Mouse (Mus musculus) kidney, postnatal 10 days (tissue): ENCODE measurements around the gene Scmh1.
A peak's percentile ranks its signal among the peaks of the same experiment; 100 is the strongest.

Experiments
- DNase-seq: peaks from one replicate; pipeline ENCODE4 v3.0.0; 2021; ENCODE audit warnings: mixed read lengths

Scmh1 gene

DNA sequence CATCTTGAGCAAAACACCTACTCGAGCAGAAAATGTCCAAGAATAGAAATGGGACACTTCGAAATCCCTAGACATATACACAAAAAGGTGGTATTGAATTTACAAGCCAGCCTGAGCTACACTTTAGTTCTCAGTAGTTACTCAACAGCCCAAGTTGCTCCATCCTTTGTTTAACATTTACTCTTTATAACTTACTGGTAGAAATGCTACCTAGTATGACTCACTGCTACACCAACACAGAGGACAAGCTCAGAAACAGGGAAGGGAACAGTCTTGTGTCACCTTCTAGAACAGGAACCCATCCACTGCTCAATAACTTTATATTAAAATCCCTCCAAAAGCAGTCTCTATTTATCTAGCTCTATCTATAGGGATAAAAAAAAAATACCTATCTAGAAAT is 160.6 kb downstream of the Scmh1 start:
- no peak for DNase-seq

DNA sequence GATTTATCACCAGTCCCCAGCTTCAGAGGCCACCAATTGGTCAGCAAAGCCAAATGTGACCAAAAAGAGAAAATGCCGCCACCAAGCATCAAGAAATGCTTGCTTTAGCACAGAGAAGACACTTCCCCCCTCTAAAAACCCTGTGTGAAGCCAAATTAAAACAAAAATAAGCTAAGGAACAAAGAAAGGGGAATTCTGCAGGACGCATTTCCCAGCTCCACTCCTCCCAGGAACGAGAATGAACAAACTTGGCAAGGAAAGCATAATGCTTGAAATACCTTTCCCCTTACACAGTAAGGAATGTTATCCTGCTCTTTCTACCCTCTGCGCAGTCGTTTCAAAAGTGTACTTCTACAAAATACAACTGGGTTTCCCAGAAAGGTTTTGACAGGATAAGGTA is 162.9 kb downstream of the Scmh1 start:
- DNase-seq: no peak

DNA sequence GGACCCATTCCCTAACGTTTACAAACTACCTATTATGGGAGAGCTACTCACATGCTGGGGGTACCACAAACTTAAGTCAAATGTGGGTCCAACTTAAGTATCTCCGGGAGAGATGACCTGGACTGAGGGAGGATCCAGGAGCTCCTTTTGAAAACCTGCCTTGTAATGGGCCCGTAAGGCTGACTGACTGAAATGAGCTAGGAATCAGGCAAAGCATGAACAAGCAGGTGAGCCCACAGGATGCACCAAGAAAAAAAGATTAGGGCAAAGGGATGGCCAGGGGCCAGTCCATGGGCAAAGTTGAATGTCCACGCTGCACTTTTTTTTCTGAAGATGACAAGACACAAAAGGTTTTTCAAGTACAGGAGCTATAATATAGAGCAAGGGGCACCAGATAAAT is 163.9 kb downstream of the Scmh1 start:
- peak; percentile 41 for DNase-seq

DNA sequence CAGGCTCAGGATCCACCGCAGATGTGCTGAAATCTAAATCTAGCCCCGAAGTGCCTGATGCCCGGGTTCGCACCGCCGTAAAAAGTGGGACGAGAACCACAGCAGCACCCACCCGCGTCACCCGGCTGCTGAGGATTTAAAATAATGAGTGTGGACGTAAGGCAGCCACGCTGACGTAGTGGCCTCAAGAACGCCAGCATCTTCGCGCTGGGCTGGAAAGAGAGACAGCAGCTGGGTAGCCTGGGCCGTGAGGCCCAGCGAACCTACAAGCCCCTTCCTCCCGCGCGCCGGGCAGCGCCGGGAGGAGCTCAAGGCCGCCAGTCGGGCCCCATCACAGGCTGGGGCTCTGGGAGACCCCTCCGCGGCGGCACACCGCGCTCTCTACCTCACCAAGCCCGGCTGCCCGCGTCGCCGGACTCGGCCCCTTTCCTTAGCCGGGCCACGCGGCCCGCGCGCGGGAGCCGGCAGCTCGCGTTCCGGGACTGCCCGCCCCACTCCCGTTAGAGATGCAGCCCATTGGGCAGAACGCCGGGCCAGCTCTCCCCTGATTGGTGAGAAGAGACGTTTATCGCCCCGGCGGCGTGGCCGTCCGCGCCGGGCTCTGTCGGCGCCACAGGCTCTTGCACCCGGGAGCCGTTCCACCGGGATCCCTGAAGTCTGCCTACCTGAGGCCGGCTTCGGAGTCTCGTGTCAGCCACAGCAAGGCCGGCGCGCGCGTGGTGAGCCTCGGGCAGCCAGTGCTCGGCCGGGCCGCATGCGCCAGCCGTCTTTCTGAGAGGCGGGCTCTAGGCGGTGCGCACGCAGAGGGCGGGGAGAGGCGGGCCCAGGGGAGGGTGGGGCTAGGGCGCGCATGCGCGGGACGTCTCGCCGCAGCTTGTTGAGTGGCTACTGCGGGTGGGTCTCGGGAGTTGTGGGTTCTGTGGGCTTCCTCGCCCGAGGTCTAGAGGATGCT is 164.7 kb downstream of the Scmh1 start, which contains the start of gene Ctps:
Gene Ctps (minus strand): TSS at position 791 of the 952 bp plus-strand sequence.
- peak; percentile 96 for DNase-seq

DNA sequence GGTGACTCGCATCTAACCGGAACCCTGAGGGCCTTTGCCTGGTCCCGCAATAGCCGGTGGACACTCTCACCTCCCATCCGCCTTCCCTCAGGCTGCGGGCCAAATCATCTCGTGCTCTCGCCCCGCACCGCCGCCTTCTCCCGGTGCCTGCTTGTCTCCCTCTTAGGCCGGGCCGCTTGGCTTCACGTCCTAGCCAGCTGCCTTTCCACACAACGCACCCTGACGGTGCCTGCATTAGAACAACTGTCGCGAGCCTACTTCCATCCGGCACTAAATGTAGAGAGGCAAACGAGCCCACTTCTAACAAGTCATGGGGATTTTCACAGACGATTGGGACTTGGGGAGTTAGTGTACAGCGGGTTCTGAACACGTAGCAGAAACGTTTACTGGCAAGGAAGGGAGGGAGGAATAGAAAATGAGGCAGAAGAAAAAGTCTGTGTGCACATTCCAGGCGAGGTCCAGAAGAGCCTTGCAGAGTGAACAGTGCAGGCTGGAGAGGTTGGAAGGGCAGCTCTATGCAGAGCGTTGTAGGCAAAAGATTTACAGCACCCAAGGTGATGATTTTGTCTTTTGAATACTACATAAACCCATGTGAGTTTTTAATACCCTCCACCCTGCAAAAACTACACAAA is 165.5 kb downstream of the Scmh1 start:
- no peak for DNase-seq

DNA sequence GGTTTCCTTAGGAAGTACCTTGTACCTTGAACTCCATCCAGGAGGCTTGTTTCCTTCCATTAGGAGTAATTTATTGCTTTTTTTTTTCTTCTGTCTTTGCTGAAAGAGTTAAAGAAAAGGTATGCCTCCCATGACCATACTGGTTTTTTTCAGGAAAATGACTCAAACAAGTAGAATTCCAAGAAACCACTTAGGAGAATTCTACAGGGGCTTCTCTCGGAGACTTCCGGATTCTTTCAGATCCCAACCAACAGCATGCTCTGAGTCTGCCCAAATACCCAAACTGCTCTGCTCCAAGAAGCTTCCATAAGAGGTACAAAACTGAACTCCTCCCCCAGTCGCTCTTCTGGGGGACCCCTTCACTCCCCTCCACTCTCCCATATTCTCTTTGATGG is 166.0 kb downstream of the Scmh1 start:
- no peak for DNase-seq

DNA sequence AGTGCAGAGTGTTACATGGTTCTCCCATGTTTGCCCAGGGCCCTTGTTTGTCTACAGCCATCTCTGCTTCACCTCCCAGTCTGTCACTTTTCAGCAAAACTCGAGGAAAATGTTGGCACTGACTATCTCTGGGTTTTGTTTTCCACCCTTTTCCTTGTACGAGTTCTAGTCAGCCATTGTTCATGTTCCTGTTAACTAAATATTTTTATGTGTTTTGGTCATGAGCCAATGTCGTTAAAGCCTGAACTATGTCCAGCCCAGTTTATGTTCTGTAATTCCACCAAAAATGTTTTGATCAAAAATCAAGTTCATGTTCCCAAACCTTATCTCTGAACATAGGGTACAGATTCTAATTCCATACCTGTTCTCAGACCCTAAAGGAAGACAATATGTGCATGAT is 166.6 kb downstream of the Scmh1 start:
- DNase-seq: no peak
